Mouse (Mus musculus): ENCODE measurements around the gene Camkk2. TPM values are rescaled to one million over a fixed set of nuclear protein-coding genes. Genes with fewer than 3 reads are reported as not detected.

The Camkk2 gene
- 100 to 1,000 TPM; 182 to 192 TPM for total RNA-seq (2021)

DNA sequence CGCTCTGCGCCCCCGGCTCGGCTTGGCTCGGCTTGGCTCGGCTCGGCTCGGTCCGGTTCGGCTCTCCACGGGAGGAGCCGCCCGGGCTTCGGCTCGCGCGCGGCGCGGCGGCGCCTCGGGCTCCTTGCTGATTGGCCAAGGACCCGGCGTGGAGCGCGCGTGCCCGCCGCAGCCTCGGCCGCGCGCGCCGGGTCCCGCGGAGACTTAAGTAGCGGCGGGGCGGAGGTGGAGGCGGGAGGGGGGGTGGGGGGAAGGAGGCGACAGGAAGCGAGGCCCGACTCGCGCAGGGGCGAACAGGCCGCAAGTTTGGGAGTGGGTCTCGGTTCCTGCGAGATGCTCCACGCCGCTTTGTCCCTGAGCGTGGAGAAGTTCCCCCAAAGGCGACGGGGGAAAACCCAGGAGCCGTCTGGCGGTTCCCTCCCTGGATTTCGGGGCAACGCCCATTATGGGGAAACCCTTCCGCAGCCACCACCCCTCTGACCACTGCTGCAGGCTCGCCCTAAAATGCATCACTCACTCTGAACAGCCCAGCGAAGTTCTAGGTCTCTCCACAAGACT is at the start of gene Camkk2:
TSS of gene Camkk2 (minus strand) at position 133 of the 558 bp plus-strand sequence.
- intact Hi-C loops (cut with DNase I), result no loop called here
- peak; percentile 81 to 92 for DNase-seq (ENCODE audit: extremely low spot score in 1 of 2, low spot score in 2 of 2)

- DNase-seq (ENCODE audit: extremely low spot score in 1 of 2, low spot score in 2 of 2), result no peak
- intact Hi-C loops (cut with DNase I), result no loop called here
Observed at GRCm38 (mm10) chr5:122825099-122825498, 45.9 kb upstream of the Camkk2 start.

DNA sequence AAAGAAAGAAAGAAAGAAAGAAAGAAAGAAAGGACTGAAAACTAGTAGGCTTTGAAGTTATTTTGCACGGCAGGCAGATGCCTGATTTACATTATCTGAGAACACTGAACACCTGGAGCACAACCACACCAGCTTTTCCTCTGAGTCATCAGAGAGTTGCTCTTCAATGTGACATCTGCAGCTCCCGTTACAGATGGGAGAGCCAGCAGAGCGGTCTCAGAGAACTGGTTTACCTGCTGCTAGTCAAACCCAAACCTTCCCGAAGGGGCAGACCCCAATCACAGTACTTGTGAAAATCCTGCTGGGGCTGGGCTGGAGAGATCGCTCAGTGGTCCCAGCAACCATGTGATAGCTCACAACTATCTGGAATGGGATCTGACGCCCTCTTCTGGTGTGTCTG is 45.2 kb upstream of the Camkk2 start:
- intact Hi-C loops (cut with DNase I), result no loop called here
- no peak for DNase-seq (ENCODE audit: extremely low spot score in 1 of 2, low spot score in 2 of 2)

GRCm38 (mm10) chr5:122823976-122824375 is 44.8 kb upstream of the Camkk2 start:
- intact Hi-C loops (cut with DNase I), result no loop called here
- DNase-seq (ENCODE audit: extremely low spot score in 1 of 2, low spot score in 2 of 2), result no peak

- intact Hi-C loops (cut with DNase I), result no loop called here
- DNase-seq (ENCODE audit: extremely low spot score in 1 of 2, low spot score in 2 of 2), result no peak
Observed at GRCm38 (mm10) chr5:122822441-122822840, 43.2 kb upstream of the Camkk2 start.

GRCm38 (mm10) chr5:122821524-122821885 is 42.3 kb upstream of the Camkk2 start:
- intact Hi-C loops (cut with DNase I), result no loop called here
- no peak for DNase-seq (ENCODE audit: extremely low spot score in 1 of 2, low spot score in 2 of 2)

DNA sequence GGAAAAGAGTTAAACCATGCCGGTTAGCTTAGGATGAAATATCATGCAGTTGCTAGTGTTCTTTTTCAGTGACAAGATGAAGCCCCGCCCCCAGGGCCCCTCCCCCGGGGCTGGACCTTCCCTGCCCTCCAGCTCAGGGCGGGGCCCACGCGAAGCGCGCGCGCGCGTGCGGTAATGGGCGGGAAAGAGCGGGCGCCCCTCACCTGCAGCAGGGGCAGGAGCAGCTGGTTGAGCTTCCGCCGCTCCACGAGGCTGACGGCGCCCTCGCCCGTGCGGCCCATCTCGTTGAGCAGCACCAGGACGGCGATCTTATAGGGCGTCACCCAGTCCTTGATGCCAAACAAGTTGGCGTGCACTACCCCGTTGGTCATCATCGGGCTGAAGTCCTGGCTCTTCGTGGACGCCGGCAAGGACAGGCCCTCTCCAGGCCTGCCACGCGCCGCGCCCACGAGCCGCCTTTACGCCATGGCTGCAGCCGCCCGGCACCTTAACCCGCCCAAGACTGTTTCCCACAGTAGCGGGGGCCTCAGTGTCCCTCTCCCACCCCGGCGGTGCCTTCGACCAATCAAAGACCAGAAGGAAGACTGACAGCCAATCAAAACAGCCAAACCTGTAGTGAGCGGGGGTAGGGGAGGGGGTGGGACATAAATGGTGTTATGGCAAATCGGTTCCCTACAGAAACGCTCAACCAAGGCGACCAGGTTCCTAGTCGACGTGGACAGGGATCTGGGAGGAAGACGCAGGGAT is 41.7 kb upstream of the Camkk2 start, which contains the start of gene Anapc5:
TSS of gene Anapc5 (minus strand) at position 563 of the 747 bp plus-strand sequence.
- DNase-seq (ENCODE audit: extremely low spot score in 1 of 2, low spot score in 2 of 2), result peak; percentile 95
- intact Hi-C loops (cut with DNase I), result no loop called here

- intact Hi-C loops (cut with DNase I), result loop anchor here (5.0 kb wide), 2 partner anchors 40 to 70 kb away; partner anchors contain the start of gene Rnf34
Observed at GRCm38 (mm10) chr5:122812699-122813098, 33.5 kb upstream of the Camkk2 start.

DNA sequence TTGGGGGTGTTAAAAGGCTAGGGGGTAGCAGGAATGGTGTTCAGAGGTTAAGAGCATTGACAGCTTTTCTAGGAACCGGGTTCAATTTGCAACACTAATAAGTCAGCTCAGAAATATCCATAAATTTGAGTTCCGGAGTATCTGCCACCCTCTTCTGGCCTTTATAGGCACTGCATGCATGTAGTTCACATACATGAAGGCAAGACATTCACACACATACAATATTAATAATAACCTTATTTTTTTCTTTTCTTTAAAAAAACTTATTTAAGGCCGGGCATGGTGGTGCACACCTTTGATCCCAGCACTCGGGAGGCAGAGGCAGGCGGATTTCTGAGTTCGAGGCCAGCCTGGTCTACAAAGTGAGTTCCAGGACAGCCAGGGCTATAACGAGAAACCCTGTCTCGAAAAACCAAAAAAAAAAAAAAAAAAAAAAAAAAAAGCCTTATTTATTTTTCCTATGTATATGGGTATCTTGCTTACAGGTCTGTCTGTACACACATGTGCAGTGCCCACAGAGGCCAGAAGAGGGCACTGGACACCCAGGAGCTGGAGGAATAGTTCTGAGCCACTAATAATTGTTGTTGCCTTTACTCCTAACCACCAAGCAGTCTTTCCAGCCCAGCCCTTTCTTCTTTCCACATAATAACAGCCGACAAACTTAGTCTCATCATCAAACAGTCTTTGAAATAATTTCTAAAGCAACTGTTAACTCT is 32.3 kb upstream of the Camkk2 start:
- intact Hi-C loops (cut with DNase I), result loop anchor here (5.0 kb wide), 2 partner anchors 41 to 71 kb away; partner anchors contain the start of gene Rnf34
- DNase-seq (ENCODE audit: extremely low spot score in 1 of 2, low spot score in 2 of 2), result peak in 1 of 2 experiments; percentile 74

More at GRCm38 (mm10) chr5:122812699-122813098, 33.5 kb upstream of the Camkk2 start:
- no peak for DNase-seq (ENCODE audit: extremely low spot score in 1 of 2, low spot score in 2 of 2)

DNA sequence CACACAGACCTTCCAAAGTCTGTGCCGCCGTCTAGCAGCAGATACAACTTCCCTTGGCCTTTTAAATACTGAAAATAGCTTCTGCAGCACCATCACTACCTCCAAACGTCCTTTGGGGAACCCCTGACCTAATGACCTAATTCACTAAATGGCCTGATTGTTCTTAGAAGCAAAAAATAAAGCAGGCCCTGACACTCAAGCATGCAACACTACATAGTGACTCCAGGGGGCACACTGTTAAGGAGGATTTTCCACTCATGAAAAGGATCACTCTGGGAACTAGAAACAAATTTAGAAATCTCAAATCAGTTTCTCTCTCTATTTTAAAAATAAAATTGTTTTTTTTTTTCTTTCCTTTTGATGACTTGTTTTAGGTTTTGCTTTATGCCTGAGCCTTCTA is 26.3 kb upstream of the Camkk2 start:
- DNase-seq (ENCODE audit: extremely low spot score in 1 of 2, low spot score in 2 of 2), result no peak

GRCm38 (mm10) chr5:122802706-122803105 is 23.5 kb upstream of the Camkk2 start:
- intact Hi-C loops (cut with DNase I), result no loop called here
- DNase-seq (ENCODE audit: extremely low spot score in 1 of 2, low spot score in 2 of 2), result no peak

More for the DNA sequence above, 26.3 kb upstream of the Camkk2 start:
- intact Hi-C loops (cut with DNase I), result no loop called here

DNA sequence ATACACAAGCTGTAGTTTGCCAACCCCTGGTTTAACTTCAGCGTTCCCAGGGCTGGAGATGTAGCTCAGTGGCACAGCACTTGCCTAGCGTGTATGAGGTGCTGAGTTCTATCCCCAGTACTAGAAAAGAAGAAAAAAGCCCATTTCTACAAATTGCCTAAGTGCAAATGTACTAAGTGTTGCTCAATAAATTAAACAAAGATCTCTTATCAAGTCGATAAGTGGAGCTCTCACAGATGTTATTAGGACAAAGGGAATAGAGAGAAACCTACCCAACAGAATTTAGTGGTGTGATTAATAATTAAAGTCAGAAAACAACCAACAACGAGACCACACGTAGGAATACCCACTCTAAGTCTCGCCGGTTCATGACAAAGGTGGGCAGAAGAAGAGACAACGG is 22.5 kb upstream of the Camkk2 start:
- intact Hi-C loops (cut with DNase I), result no loop called here
- no peak for DNase-seq (ENCODE audit: extremely low spot score in 1 of 2, low spot score in 2 of 2)

DNA sequence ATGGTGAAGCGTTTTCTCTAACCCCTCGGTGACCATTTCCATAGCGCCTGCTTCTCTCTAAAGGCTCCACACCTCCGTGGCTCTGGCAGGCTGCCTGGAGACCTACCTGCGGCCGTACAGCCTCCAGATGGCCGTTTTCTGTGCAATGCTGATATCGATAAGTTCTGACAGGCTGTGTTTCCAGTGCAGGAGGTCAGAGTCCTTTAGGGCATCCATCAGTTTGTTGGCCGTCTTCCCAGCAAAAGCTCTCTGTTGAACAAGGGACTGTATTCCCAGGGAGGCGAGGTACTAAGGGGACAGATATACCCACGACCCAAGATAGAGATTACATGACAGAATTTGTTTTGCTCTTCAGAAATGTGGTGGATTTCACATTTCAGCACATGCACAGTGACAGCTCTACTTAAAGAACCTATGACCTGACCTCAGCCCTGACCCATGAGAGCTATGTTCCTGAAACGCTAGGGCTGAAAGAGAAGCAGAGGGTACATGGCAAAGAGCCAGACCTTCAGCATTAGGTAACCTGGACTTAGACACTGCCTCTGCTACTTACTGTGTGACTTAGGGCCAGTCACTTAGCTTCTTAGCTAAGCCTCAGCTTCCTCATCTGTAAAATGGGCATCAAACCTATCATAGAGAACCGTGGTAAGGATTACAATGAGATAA is 21.3 kb upstream of the Camkk2 start:
- DNase-seq (ENCODE audit: extremely low spot score in 1 of 2, low spot score in 2 of 2), result no peak
- intact Hi-C loops (cut with DNase I), result no loop called here

DNA sequence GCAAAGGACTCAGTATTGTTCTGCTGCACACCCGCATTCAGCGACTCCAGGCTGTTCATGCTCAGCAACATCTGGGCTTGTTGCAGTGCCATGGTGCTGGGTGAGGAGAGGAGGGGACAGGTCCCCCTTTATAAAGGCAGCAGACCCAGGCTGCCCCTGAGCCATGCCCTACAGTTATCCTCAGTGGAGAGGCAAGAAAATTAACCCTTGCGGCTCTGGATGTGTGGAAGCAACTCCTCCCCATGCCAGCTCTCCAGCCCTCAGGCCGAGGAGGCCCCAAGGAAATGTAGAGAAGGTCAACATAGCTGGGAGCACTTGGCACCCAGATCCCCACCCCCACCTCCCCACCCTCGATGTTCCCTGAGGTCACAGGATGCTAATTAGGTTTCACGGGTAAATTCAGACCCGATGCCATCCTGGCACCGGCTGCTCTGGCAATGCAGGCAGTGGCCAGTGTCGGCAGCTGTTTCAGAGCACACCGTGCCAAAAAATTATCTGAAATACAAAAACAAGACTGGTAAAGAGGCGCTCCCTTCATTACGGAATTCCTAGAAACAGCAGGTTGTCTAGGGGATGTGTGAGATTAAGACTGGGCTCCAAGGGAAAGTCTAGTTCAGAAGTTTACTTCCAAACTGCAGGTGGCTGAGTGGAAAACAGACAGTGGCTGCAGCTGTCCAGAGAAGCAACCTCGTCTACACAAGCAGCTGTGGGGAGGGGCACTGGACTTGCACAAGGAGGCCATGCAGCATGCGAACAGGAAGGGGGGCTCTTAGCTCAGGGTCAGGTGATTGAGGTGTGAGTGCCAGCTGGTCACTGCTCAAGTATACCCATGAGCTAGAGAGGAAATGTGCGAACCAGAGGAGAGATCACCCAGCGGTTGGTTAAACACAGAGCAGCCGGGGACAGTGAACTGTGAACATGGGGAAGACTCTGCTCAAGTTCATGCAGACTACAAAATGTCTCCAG is 20.5 kb upstream of the Camkk2 start:
- intact Hi-C loops (cut with DNase I), result no loop called here
- DNase-seq (ENCODE audit: extremely low spot score in 1 of 2, low spot score in 2 of 2), result peak in 1 of 2 experiments; percentile 50

DNA sequence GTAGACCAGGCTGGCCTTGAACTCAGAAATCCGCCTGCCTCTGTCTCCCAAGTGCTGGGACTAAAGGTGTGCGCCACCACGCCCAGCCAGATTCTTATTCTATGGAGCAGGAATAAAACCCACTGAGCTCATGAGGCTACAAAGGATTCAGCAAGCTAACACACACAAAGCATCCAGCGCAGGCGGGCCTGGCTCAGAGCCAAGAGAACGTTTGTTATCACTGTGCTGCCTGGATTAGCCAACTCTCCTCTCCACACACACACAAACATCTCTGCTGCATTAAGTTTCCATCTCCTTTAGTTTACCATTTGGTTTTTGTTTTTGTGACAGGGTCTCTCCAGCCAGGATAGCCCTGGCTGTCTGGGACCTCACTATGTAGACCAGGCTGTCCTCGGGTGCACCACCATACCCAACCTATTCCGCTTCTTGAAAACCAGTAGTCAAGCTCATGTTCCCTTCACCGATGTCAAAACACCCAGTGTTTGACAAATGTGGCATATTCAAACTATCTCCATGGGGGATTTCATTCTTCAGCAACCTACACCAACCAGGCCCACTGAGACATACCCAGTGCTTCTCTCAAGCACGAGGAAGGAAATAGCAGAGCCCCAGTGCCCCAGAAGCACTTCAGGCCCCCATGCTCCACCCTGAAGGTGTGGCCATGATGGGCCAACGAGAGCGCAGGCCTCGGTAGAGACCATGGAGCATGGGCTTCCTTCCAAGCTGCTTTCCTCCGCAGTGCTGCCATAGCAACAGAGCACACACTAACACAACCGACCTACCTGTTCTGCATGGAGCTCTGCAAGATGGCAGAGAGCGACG is 19.6 kb upstream of the Camkk2 start:
- peak; percentile 67 to 86 for DNase-seq (ENCODE audit: extremely low spot score in 1 of 2, low spot score in 2 of 2)
- intact Hi-C loops (cut with DNase I), result no loop called here

DNA sequence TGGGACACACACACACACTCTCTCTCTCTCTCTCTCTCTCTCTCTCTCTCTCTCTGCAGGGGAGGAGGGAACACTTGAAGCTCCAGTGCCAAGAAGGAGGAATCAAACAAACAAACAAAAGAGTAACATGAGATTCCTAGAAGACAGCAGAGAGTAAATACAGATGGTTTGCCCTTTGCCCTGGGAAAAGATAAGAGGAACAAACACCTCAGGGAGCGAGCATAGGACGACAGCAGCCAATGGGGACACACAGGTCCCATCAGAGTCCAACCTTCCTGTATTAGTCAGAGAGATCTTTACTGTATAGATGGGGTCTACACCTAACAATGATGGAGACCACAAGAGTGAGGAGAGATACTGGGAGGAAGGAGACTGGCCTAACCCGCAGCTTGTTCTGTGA is 18.7 kb upstream of the Camkk2 start:
- intact Hi-C loops (cut with DNase I), result no loop called here
- no peak for DNase-seq (ENCODE audit: extremely low spot score in 1 of 2, low spot score in 2 of 2)

- no peak for DNase-seq (ENCODE audit: extremely low spot score in 1 of 2, low spot score in 2 of 2)
- intact Hi-C loops (cut with DNase I), result no loop called here
Observed at GRCm38 (mm10) chr5:122788696-122789095, 9.5 kb upstream of the Camkk2 start.
